Mouse (Mus musculus): ENCODE results near the gene Palm.

The Palm gene

GRCm38 (mm10) chr10:79856704-79857451 lies 63.5 kb downstream of the Palm start:
- no peak for DNase-seq

- DNase-seq = no peak
These were observed 64.1 kb downstream of the Palm start for GRCm38 (mm10) chr10:79857452-79857811.

GRCm38 (mm10) chr10:79857894-79858293 lies 64.5 kb downstream of the Palm start:
- no peak for DNase-seq

- no peak for DNase-seq
These were observed 65.2 kb downstream of the Palm start for GRCm38 (mm10) chr10:79858416-79859074.

- no peak for DNase-seq
These were observed 65.7 kb downstream of the Palm start for GRCm38 (mm10) chr10:79859116-79859515.

GRCm38 (mm10) chr10:79860079-79860911 lies 66.9 kb downstream of the Palm start:
- no peak for DNase-seq

GRCm38 (mm10) chr10:79861230-79862048 lies 68.1 kb downstream of the Palm start:
- DNase-seq = no peak

GRCm38 (mm10) chr10:79862049-79862788 lies 68.8 kb downstream of the Palm start:
- no peak for DNase-seq

- DNase-seq = no peak
These were observed 69.6 kb downstream of the Palm start for GRCm38 (mm10) chr10:79862925-79863324.

GRCm38 (mm10) chr10:79864351-79865188 lies 71.2 kb downstream of the Palm start:
- no peak for DNase-seq

GRCm38 (mm10) chr10:79865189-79865601 lies 71.8 kb downstream of the Palm start:
- DNase-seq = no peak

GRCm38 (mm10) chr10:79865801-79866295 lies 72.5 kb downstream of the Palm start:
- DNase-seq = no peak

GRCm38 (mm10) chr10:79866601-79867000 lies 73.2 kb downstream of the Palm start:
- DNase-seq = no peak
